Mouse (Mus musculus): ENCODE data around the gene Med20.

DNA sequence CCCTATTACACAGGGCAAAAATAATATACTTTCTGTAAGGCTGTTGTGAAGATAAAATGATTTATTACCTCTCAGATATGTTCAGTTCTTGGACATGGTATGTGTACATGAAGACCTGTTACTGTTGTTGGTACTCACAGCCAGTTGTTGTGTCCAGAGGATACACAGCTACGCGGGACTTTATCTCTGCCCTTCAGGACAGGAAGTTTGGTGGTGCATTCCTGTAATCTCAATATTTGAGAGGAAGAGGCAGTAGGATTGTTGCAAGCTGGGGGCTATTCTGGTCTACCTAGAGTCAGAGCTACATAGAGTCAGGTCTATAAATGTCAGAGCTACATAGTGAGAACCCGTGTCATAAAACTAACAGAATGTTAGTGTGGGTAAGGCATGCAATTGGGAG lies 20.3 kb upstream of the Med20 start:
- TF ChIP-seq GATA1 (IDR thresholded peaks at IDR 0.05; ENCODE audit: borderline replicate concordance, low read length), result peak; percentile 42; the same call in 1 of the 3 replicates
- TF ChIP-seq FLI1 (IDR thresholded peaks at IDR 0.05; ENCODE audit: low read length), result no peak

Measured in megakaryocyte, embryonic 14.5 days (primary cell).